Mouse (Mus musculus): Measurements from ENCODE around the gene Gm3435.
"Not testable (repeated sequence)": the region's sequence is repeated elsewhere in the genome, so short reads cannot be mapped to it uniquely, and the experiment has no call there.

Gm3435 gene

DNA sequence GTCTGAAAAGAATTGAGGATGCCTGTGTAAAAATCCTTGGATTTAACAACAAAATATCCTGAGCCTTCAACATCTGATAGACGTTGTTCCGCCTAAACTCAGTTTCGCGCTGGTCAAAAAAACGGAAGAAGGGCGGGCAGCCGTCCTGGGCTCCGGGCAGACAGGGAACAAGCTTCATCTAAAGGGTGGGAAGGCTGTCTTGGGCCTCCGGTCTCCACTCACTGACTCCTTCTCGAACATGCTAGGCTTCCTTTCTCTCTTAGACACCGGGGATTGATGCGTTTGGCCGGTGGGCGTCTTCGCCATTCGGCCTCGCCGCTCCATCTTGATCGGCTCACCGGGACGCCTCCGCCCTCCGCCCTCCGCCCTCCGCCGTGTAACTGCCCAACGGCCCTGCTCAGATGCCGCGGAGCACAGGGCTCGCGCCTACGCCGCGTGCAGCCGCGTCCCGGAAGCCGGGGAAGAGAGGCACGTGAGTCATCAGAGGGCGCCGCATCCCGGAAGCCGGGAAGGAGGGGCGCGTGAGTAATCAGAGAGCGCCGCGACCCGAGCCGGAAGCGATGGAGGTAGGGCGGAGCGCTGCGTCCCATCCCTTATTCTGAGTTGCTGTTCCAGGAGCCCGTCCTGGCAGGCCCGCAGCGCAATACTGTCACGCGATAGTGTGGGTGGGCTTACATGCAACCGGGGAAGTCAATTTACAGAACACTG, at the start of gene Gm3435:
Gene Gm3435 (plus strand): TSS at position 471 of the 708 bp plus-strand sequence.
- DNase-seq (ENCODE audit: low read depth, low spot score) = not testable (repeated sequence)

DNA sequence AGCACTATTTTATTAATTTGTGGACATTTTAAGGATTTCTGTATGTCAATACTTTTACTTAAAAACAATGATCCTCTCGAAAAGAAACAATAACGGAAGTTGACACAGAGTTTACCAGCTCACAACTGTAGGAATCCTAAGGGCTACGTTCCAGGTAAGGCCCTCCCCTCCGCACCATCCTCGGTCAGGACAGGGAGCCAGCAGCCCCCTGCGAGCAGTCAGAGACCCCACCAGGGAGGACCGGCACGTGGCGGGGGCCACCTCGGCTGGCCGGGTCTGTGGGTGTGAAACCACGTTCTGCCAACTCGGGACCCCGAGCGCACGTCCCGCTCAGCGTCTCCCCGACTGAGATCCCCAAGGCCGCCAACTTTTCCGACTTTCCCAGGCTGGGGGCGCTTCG, 49.5 kb upstream of the Gm3435 start:
- no peak for DNase-seq (ENCODE audit: low read depth, low spot score)

GRCm38 (mm10) chr17:14960951-14961556, 48.9 kb upstream of the Gm3435 start, which contains the start of gene Phf10:
TSS of gene Phf10 (minus strand) at chr17:14961273.
- DNase-seq (ENCODE audit: low read depth, low spot score) = not testable (repeated sequence)

DNA sequence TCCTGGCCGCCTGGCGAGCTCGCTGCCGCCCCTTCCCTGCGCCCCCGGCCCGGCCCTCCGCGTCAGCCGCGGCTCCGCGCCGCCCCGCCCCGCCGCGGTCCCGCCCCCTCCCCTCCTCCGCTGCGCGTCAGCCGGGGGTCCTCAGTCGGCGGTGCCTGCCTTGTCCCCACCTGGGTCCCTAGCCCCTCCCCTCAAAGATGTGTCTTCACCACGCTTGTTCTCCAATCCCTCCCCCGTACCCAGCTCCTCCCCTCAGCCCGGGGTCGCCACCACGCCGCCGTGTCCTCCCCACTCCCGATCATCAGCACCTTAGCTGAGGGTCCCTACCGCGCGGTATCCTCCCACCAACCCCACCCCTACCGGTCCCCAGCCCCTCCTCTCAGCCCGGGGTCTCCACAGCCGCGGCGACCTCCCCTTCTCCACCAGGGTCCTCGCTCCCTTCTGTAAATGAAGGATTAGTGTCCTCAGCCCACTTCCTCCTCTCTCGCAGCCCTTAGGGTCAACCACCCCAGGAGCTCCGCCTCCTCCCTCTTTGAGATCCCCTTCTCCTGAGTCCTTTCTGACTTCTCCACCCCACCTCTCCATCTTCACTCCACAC, 48.3 kb upstream of the Gm3435 start:
- DNase-seq (ENCODE audit: low read depth, low spot score) = not testable (repeated sequence)

DNA sequence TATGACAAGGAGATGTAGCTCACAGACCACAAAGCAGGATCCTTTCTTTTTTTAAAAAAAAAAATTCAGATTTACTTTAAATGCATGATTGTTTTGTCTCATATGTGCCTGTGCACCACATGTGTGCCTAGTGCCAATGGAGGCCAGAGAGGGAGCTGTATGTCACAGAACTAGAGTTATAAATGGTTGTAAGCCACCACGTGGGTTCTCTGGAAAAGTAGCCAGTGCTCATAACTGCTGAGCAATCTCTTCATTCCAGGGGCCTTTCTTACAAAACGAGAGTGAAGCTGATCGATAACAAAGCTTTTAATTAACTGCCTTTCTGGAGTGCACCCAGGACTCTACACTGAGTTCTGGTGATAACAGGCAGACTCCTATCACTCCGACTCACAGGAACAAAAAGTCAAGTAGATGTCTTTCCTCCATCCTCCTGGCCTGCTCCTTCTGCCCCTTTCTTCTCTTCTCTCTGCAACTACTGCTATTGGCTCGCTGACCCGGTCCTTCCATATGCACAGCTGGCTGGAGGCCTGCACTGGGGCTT, 41.5 kb upstream of the Gm3435 start:
- DNase-seq (ENCODE audit: low read depth, low spot score) = not testable (repeated sequence)

- DNase-seq (ENCODE audit: low read depth, low spot score) = not testable (repeated sequence)
These were observed 32.1 kb upstream of the Gm3435 start for GRCm38 (mm10) chr17:14977718-14978361.

GRCm38 (mm10) chr17:14978362-14979038, 31.5 kb upstream of the Gm3435 start, which contains the start of the genes 9030025P20Rik and Gm3417:
TSS of gene 9030025P20Rik (plus strand) at chr17:14978468.
TSS of gene Gm3417 (minus strand) at chr17:14978790.
- not testable (repeated sequence) for DNase-seq (ENCODE audit: low read depth, low spot score)

GRCm38 (mm10) chr17:14990116-14990702, 19.8 kb upstream of the Gm3435 start:
- not testable (repeated sequence) for DNase-seq (ENCODE audit: low read depth, low spot score)

GRCm38 (mm10) chr17:14992522-14993138, 17.3 kb upstream of the Gm3435 start:
- DNase-seq (ENCODE audit: low read depth, low spot score) = not testable (repeated sequence)

DNA sequence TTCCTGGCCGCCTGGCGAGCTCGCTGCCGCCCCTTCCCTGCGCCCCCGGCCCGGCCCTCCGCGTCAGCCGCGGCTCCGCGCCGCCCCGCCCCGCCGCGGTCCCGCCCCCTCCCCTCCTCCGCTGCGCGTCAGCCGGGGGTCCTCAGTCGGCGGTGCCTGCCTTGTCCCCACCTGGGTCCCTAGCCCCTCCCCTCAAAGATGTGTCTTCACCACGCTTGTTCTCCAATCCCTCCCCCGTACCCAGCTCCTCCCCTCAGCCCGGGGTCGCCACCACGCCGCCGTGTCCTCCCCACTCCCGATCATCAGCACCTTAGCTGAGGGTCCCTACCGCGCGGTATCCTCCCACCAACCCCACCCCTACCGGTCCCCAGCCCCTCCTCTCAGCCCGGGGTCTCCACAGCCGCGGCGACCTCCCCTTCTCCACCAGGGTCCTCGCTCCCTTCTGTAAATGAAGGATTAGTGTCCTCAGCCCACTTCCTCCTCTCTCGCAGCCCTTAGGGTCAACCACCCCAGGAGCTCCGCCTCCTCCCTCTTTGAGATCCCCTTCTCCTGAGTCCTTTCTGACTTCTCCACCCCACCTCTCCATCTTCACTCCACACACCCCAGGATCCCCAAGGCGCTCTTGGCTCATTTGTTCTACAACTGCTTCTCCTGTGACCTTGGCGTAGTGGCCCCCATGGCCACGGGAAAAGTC, 16.7 kb upstream of the Gm3435 start:
- DNase-seq (ENCODE audit: low read depth, low spot score) = not testable (repeated sequence)

DNA sequence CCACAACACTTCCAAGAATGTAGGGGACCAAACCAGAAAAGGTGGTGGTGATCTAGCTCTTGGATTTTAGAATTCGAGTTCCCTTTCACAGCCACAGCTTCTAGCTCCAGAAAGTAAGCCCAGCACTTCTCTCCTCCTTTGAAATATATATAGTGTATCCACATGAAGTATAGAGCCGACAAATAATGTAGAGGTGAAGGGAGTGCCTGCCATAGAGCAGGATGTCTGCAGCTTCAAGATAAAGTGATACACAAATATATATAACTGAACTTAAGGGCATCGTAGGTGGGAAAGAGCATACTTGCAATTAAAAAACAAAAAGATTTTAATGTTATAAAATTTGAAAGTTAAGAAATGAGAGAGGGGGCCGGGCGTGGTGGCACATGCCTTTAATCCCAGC, 15.8 kb upstream of the Gm3435 start:
- not testable (repeated sequence) for DNase-seq (ENCODE audit: low read depth, low spot score)

- DNase-seq (ENCODE audit: low read depth, low spot score) = not testable (repeated sequence)
These were observed 9.9 kb upstream of the Gm3435 start for GRCm38 (mm10) chr17:15000047-15000446.

GRCm38 (mm10) chr17:15009088-15009487, 888 bp upstream of the Gm3435 start:
- not testable (repeated sequence) for DNase-seq (ENCODE audit: low read depth, low spot score)

GRCm38 (mm10) chr17:15021503-15022220, 11.7 kb downstream of the Gm3435 start:
- DNase-seq (ENCODE audit: low read depth, low spot score) = not testable (repeated sequence)

DNA sequence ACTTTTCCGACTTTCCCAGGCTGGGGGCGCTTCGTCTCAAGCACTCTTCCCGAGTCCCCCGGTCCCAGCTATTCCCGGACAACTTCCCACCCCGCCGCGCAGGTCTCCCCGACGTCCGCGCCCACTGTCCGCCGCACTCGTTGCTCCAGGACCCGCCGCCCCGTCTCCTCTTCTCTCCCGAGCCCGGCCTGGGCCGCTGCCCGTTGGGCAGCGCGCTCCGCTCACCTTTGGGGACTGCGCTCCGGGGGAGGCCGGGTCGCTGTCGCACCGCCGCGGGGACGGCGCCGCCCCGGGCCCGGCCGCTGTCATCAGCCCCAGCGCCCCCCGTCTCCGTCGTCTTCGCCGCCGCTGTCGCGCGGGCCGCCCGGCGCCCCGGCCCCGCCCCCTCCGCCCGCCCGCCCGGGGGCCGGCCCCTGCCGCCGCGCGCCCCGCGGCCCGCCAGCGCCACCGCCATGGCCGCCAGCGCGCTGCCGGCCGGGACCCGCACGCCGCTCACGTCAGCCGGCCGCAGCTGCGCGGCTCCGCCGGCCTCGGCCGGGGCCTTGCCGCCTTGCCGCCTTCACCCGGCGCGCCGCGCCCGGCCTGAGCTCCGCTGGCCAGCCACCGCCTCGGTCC, 14.0 kb downstream of the Gm3435 start:
- not testable (repeated sequence) for DNase-seq (ENCODE audit: low read depth, low spot score)

DNA sequence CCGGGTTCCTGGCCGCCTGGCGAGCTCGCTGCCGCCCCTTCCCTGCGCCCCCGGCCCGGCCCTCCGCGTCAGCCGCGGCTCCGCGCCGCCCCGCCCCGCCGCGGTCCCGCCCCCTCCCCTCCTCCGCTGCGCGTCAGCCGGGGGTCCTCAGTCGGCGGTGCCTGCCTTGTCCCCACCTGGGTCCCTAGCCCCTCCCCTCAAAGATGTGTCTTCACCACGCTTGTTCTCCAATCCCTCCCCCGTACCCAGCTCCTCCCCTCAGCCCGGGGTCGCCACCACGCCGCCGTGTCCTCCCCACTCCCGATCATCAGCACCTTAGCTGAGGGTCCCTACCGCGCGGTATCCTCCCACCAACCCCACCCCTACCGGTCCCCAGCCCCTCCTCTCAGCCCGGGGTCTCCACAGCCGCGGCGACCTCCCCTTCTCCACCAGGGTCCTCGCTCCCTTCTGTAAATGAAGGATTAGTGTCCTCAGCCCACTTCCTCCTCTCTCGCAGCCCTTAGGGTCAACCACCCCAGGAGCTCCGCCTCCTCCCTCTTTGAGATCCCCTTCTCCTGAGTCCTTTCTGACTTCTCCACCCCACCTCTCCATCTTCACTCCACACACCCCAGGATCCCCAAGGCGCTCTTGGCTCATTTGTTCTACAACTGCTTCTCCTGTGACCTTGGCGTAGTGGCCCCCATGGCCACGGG, 14.7 kb downstream of the Gm3435 start:
- DNase-seq (ENCODE audit: low read depth, low spot score) = not testable (repeated sequence)

DNA sequence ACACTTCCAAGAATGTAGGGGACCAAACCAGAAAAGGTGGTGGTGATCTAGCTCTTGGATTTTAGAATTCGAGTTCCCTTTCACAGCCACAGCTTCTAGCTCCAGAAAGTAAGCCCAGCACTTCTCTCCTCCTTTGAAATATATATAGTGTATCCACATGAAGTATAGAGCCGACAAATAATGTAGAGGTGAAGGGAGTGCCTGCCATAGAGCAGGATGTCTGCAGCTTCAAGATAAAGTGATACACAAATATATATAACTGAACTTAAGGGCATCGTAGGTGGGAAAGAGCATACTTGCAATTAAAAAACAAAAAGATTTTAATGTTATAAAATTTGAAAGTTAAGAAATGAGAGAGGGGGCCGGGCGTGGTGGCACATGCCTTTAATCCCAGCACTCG, 15.5 kb downstream of the Gm3435 start:
- DNase-seq (ENCODE audit: low read depth, low spot score) = not testable (repeated sequence)

DNA sequence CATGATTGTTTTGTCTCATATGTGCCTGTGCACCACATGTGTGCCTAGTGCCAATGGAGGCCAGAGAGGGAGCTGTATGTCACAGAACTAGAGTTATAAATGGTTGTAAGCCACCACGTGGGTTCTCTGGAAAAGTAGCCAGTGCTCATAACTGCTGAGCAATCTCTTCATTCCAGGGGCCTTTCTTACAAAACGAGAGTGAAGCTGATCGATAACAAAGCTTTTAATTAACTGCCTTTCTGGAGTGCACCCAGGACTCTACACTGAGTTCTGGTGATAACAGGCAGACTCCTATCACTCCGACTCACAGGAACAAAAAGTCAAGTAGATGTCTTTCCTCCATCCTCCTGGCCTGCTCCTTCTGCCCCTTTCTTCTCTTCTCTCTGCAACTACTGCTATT, 21.4 kb downstream of the Gm3435 start:
- DNase-seq (ENCODE audit: low read depth, low spot score) = not testable (repeated sequence)

Data from skeletal muscle tissue, adult 2 months (tissue).